Mouse (Mus musculus) MEL (cell line): ENCODE data around the gene Pttg1. TPM values are rescaled to one million over a fixed set of nuclear protein-coding genes. Genes with fewer than 3 reads are reported as not detected.

ENCODE experiments used
- DNase-seq: peaks from one replicate; pipeline ENCODE4 v3.0.0; 2011; ENCODE audit warnings: low read depth, low spot score
- H3K27ac ChIP-seq: 2 replicates; pipeline ENCODE4 v1.5.1; 2012; ENCODE audit warnings: low read depth, mild to moderate bottlenecking, control low read depth, low read length, moderate library complexity; ENCODE audit not compliant: control insufficient read depth
- H3K27me3 ChIP-seq, 2 experiments: fragments of 150-350 bp in 1 of 2; sonication (generic) in 1 of 2; 2 replicates each; pipeline ENCODE4 v1.6.1; 2012; ENCODE audit warnings: low read length in 2 of 2, mild to moderate bottlenecking in 2 of 2, improper control_type of control experiment in 1 of 2, moderate library complexity in 1 of 2; ENCODE audit not compliant: insufficient read depth in 2 of 2, control insufficient read depth in 1 of 2
- H3K36me3 ChIP-seq, 2 experiments: 2 replicates each; pipeline ENCODE4 v1.6.1; 2012 to 2014; ENCODE audit warnings: low read length in 2 of 2, improper control_type of control experiment in 1 of 2, inconsistent platforms in 1 of 2, mild to moderate bottlenecking in 1 of 2; ENCODE audit not compliant: insufficient read depth in 2 of 2, control insufficient read depth in 1 of 2
- H3K4me1 ChIP-seq, 2 experiments: fragments of 150-350 bp in 1 of 2; sonication (generic) in 1 of 2; 2 replicates each; pipeline ENCODE4 v1.6.1; 2012; ENCODE audit warnings: low read length in 2 of 2, improper control_type of control experiment in 1 of 2, mild to moderate bottlenecking in 1 of 2; ENCODE audit not compliant: insufficient read depth in 2 of 2, control insufficient read depth in 1 of 2
- H3K4me3 ChIP-seq, 2 experiments: fragments of 150-350 bp in 1 of 2; sonication (generic) in 1 of 2; 2 replicates each; pipeline ENCODE4 v1.5.1; 2012; ENCODE audit warnings: low read depth in 2 of 2, low read length in 2 of 2, mild to moderate bottlenecking in 2 of 2, moderate library complexity in 2 of 2, control low read depth in 1 of 2, improper control_type of control experiment in 1 of 2; ENCODE audit not compliant: control insufficient read depth in 1 of 2, insufficient read depth in 1 of 2
- H3K79me2 ChIP-seq: 2 replicates; pipeline ENCODE4 v1.6.1; 2012; ENCODE audit warnings: mild to moderate bottlenecking, low read length, moderate library complexity; ENCODE audit not compliant: control insufficient read depth, poor library complexity, insufficient read depth
- H3K9ac ChIP-seq: 2 replicates; pipeline ENCODE4 v1.6.1; 2012; ENCODE audit warnings: low read depth, mild to moderate bottlenecking, control low read depth, low read length, moderate library complexity; ENCODE audit not compliant: control insufficient read depth, poor library complexity, severe bottlenecking
- H3K9me3 ChIP-seq: fragments of 150-350 bp; sonication (generic); replicated peaks from 2 replicates; pipeline ENCODE4 v1.6.1; 2012; ENCODE audit warnings: mild to moderate bottlenecking, low read length, improper control_type of control experiment, moderate library complexity; ENCODE audit not compliant: insufficient read depth
- BHLHE40 ChIP-seq: IDR thresholded peaks from 2 replicates; pipeline ENCODE4 v1.6.1; 2012; ENCODE audit warnings: low read depth, mild to moderate bottlenecking, inconsistent platforms, low read length, improper control_type of control experiment, borderline replicate concordance
- CHD1 ChIP-seq: IDR thresholded peaks from 2 replicates; pipeline ENCODE4 v1.6.1; 2012; ENCODE audit warnings: low read depth, mild to moderate bottlenecking, inconsistent platforms, low read length, improper control_type of control experiment
- E2F4 ChIP-seq: IDR thresholded peaks from 2 replicates; pipeline ENCODE4 v1.6.1; 2011; ENCODE audit warnings: low read depth, low read length, improper control_type of control experiment, borderline replicate concordance
- ELF1 ChIP-seq: IDR thresholded peaks from 2 replicates; pipeline ENCODE4 v1.6.1; 2014; ENCODE audit warnings: low read depth, mild to moderate bottlenecking, inconsistent platforms, low read length, improper control_type of control experiment, moderate library complexity
- EP300 ChIP-seq, 2 experiments: IDR thresholded peaks; 2 replicates each; pipeline ENCODE4 v1.6.1; 2011; ENCODE audit warnings: improper control_type of control experiment in 2 of 2, low read length in 2 of 2, low read depth in 1 of 2, mild to moderate bottlenecking in 1 of 2
- GABPA ChIP-seq: IDR thresholded peaks from 2 replicates; pipeline ENCODE4 v1.6.1; 2012; ENCODE audit warnings: low read depth, mild to moderate bottlenecking, inconsistent platforms, low read length, improper control_type of control experiment, moderate library complexity
- GATA1 ChIP-seq: IDR thresholded peaks from 2 replicates; pipeline ENCODE4 v1.6.1; 2011; ENCODE audit warnings: low read depth, low read length, improper control_type of control experiment
- HCFC1 ChIP-seq: IDR thresholded peaks from 2 replicates; pipeline ENCODE4 v1.6.1; 2012; ENCODE audit warnings: low read depth, mild to moderate bottlenecking, inconsistent platforms, low read length, improper control_type of control experiment, moderate library complexity
- KAT2A ChIP-seq: conservative IDR thresholded peaks from 2 replicates; pipeline ENCODE4 v1.6.1; 2012; ENCODE audit warnings: low read depth, low read length, improper control_type of control experiment, inconsistent platforms
- MAFK ChIP-seq: IDR thresholded peaks from 2 replicates; pipeline ENCODE4 v1.6.1; 2011; ENCODE audit warnings: low read depth, mild to moderate bottlenecking, low read length, improper control_type of control experiment, borderline replicate concordance
- MEF2A ChIP-seq: IDR thresholded peaks from 2 replicates; pipeline ENCODE4 v1.6.1; 2014; ENCODE audit warnings: low read depth, mild to moderate bottlenecking, inconsistent platforms, low read length, improper control_type of control experiment; ENCODE audit not compliant: poor library complexity, insufficient replicate concordance, severe bottlenecking; ENCODE audit errors: extremely low read depth
- MYC ChIP-seq: IDR thresholded peaks from 2 replicates; pipeline ENCODE4 v1.6.1; 2011; ENCODE audit warnings: low read depth, mild to moderate bottlenecking, low read length, improper control_type of control experiment, moderate library complexity
- POLR2AphosphoS2 ChIP-seq: IDR thresholded peaks from 2 replicates; pipeline ENCODE4 v1.6.1; 2011; ENCODE audit warnings: low read length, improper control_type of control experiment
- RCOR1 ChIP-seq: IDR thresholded peaks from 2 replicates; pipeline ENCODE4 v1.6.1; 2012; ENCODE audit warnings: low read depth, mild to moderate bottlenecking, inconsistent platforms, low read length, improper control_type of control experiment
- TBP ChIP-seq: IDR thresholded peaks from 2 replicates; pipeline ENCODE4 v1.8.0; 2011; ENCODE audit warnings: low read depth, low read length, improper control_type of control experiment
- TCF12 ChIP-seq: IDR thresholded peaks from 2 replicates; pipeline ENCODE4 v1.6.1; 2014; ENCODE audit warnings: low read depth, mild to moderate bottlenecking, inconsistent platforms, low read length, improper control_type of control experiment, moderate library complexity
- UBTF ChIP-seq: IDR thresholded peaks from 2 replicates; pipeline ENCODE4 v1.6.1; 2012; ENCODE audit warnings: low read depth, mild to moderate bottlenecking, inconsistent platforms, low read length, improper control_type of control experiment, moderate library complexity, borderline replicate concordance; ENCODE audit not compliant: insufficient read depth
- USF1 ChIP-seq: IDR thresholded peaks from 2 replicates; pipeline ENCODE4 v1.6.1; 2014; ENCODE audit warnings: low read depth, mild to moderate bottlenecking, inconsistent platforms, low read length, improper control_type of control experiment, moderate library complexity
- ZC3H11A ChIP-seq: IDR thresholded peaks from 2 replicates; pipeline ENCODE4 v1.6.1; 2012; ENCODE audit warnings: low read depth, mild to moderate bottlenecking, inconsistent platforms, low read length, improper control_type of control experiment
- ZKSCAN1 ChIP-seq: IDR thresholded peaks from 2 replicates; pipeline ENCODE4 v1.6.1; 2012; ENCODE audit warnings: low read depth, mild to moderate bottlenecking, inconsistent platforms, low read length, improper control_type of control experiment, moderate library complexity
- ZMIZ1 ChIP-seq: IDR thresholded peaks from 2 replicates; pipeline ENCODE4 v1.6.1; 2012; ENCODE audit warnings: low read depth, mild to moderate bottlenecking, inconsistent platforms, low read length, improper control_type of control experiment, moderate library complexity
- ZNF384 ChIP-seq: IDR thresholded peaks from 2 replicates; pipeline ENCODE4 v1.6.1; 2012; ENCODE audit warnings: low read depth, mild to moderate bottlenecking, inconsistent platforms, low read length, improper control_type of control experiment
- polyA plus RNA-seq, 2 experiments: library from polyadenylated mRNA; stranded (reverse) in 1 of 2; unstranded in 1 of 2; fragments of >175 nt in 1 of 2; fragments of >200 nt in 1 of 2; gene quantifications; 2 replicates each; pipeline versions ENCODE4 v1.2.1 to v1.2.4; 2012; ENCODE audit warnings: low replicate concordance in 2 of 2, low read depth in 1 of 2; ENCODE audit not compliant: insufficient read length in 2 of 2, insufficient read depth in 1 of 2, missing spikeins in 1 of 2
- total RNA-seq: library from RNA; depleted of rRNA; stranded (reverse); fragments of 300-350 nt; gene quantifications from 2 replicates; pipeline ENCODE4 v1.2.3, GENCODE M21; 2012

The Pttg1 gene
- total and polyA plus RNA-seq, 3 experiments = 73.6 to 140 TPM; not detected in 1

- DNase-seq = no peak
- no peak overlapping the region for H3K9ac ChIP-seq
- no peaks in the 10 kb centered on the region; a peak in 1 of 4 replicates for H3K27me3 ChIP-seq
- no peak overlapping the region for H3K27ac ChIP-seq
- H3K9me3 ChIP-seq = no peaks in the 10 kb centered on the region
- no peaks in the 10 kb centered on the region for H3K79me2 ChIP-seq
- no peaks in the 10 kb centered on the region for H3K4me1 ChIP-seq
- no peak overlapping the region for H3K4me3 ChIP-seq
- no peak for TF ChIP-seq UBTF
- no peak for TF ChIP-seq ZKSCAN1
- TF ChIP-seq MYC = no peak
- TF ChIP-seq BHLHE40 = no peak
- no peak for TF ChIP-seq E2F4
- no peak for TF ChIP-seq MAFK
- TF ChIP-seq TBP = no peak
- TF ChIP-seq MEF2A = no peak
- no peak for TF ChIP-seq ZNF384
- TF ChIP-seq RCOR1 = no peak
- no peak for TF ChIP-seq CHD1
- no peak for TF ChIP-seq KAT2A
- no peak for TF ChIP-seq ZC3H11A
- H3K36me3 ChIP-seq = no peaks in the 10 kb centered on the region
Measured at GRCm38 (mm10) chr11:43399297-43399696, 26.8 kb downstream of the Pttg1 start.

GRCm38 (mm10) chr11:43396672-43397071 lies 29.4 kb downstream of the Pttg1 start:
- Histone ChIP-seq H3K9ac (no peak overlapping the region), H3K27ac (no peak overlapping the region), H3K9me3 (no peaks in the 10 kb centered on the region), H3K4me3 (no peak overlapping the region), H3K36me3 (no peaks in the 10 kb centered on the region), H3K4me1 (no peaks in the 10 kb centered on the region), H3K79me2 (no peaks in the 10 kb centered on the region), H3K27me3 (no peaks in the 10 kb centered on the region; a peak in 1 of 4 replicates)
- TF ChIP-seq TCF12 (no peak), EP300 (IDR thresholded peaks at IDR 0.05; ENCODE audit: low read depth in 1 of 2, low read length in 2 of 2) (no peak), MYC (no peak), ELF1 (no peak), POLR2AphosphoS2 (no peak), ZKSCAN1 (no peak), GATA1 (no peak), UBTF (no peak), GABPA (no peak), ZMIZ1 (no peak), USF1 (no peak), HCFC1 (no peak)
- DNase-seq = no peak
